Mouse (Mus musculus) cerebral cortex, adult 2 months (tissue): ENCODE data around the gene Ptpn3.

Experiments used
- WGBS: fragments of 180-500 bp; shearing (Covaris S2); methylation state at CpG from one replicate; pipeline ENCODE4 v1.1.7; 2018; 5-methylcytosine and 5-hydroxymethylcytosine counted together

Ptpn3 gene

GRCm38 (mm10) chr4:57299701-57300468 is 1.8 kb downstream of the Ptpn3 start:
- 1% methylated on average over 97 of the region's 97 CpGs for WGBS

- WGBS: 11% methylated on average over 9 of the region's 9 CpGs
These were observed 2.3 kb downstream of the Ptpn3 start for GRCm38 (mm10) chr4:57299308-57299700.

- 90% methylated on average over 4 of the region's 4 CpGs for WGBS
These were observed 3.5 kb downstream of the Ptpn3 start for GRCm38 (mm10) chr4:57298181-57298580.

GRCm38 (mm10) chr4:57294971-57295656 is 6.5 kb downstream of the Ptpn3 start:
- WGBS: 63% methylated on average over 9 of the region's 9 CpGs

GRCm38 (mm10) chr4:57292670-57293069 is 9.0 kb downstream of the Ptpn3 start:
- 95% methylated on average over 5 of the region's 5 CpGs for WGBS

- 97% methylated on average over 6 of the region's 6 CpGs for WGBS
These were observed 11.6 kb downstream of the Ptpn3 start for GRCm38 (mm10) chr4:57290049-57290448.

- WGBS: 58% methylated on average over 3 of the region's 3 CpGs
These were observed 13.8 kb downstream of the Ptpn3 start for GRCm38 (mm10) chr4:57287808-57288207.

- 93% methylated on average over 2 of the region's 2 CpGs for WGBS
These were observed 16.4 kb downstream of the Ptpn3 start for GRCm38 (mm10) chr4:57285251-57285650.

GRCm38 (mm10) chr4:57283189-57283588 is 18.4 kb downstream of the Ptpn3 start:
- 86% methylated on average over 3 of the region's 3 CpGs for WGBS

- 83% methylated on average over 6 of the region's 6 CpGs for WGBS
These were observed 19.0 kb downstream of the Ptpn3 start for GRCm38 (mm10) chr4:57282630-57283029.

- whole genome bisulfite sequencing: 94% methylated on average over 5 of the region's 5 CpGs
These were observed 19.5 kb downstream of the Ptpn3 start for GRCm38 (mm10) chr4:57282179-57282578.

- 63% methylated on average over 5 of the region's 5 CpGs for WGBS
These were observed 20.7 kb downstream of the Ptpn3 start for GRCm38 (mm10) chr4:57280888-57281287.

GRCm38 (mm10) chr4:57279229-57279628 is 22.4 kb downstream of the Ptpn3 start:
- 56% methylated on average over 8 of the region's 8 CpGs for WGBS

- 76% methylated on average over 10 of the region's 10 CpGs for WGBS
These were observed 22.8 kb downstream of the Ptpn3 start for GRCm38 (mm10) chr4:57278812-57279211.

- 89% methylated on average over 3 of the region's 3 CpGs for WGBS
These were observed 24.0 kb downstream of the Ptpn3 start for GRCm38 (mm10) chr4:57277671-57278070.

- WGBS: 11% methylated on average over 8 of the region's 8 CpGs
These were observed 26.4 kb downstream of the Ptpn3 start for GRCm38 (mm10) chr4:57275116-57275743.

GRCm38 (mm10) chr4:57273532-57274502 is 27.8 kb downstream of the Ptpn3 start:
- WGBS: 73% methylated on average over 15 of the region's 15 CpGs

GRCm38 (mm10) chr4:57270991-57271390 is 30.6 kb downstream of the Ptpn3 start:
- WGBS: 74% methylated on average over 8 of the region's 8 CpGs

GRCm38 (mm10) chr4:57270489-57270888 is 31.1 kb downstream of the Ptpn3 start:
- 95% methylated on average over 5 of the region's 5 CpGs for WGBS

GRCm38 (mm10) chr4:57269344-57269743 is 32.3 kb downstream of the Ptpn3 start:
- WGBS: 87% methylated on average over 10 of the region's 10 CpGs

GRCm38 (mm10) chr4:57268330-57268729 is 33.3 kb downstream of the Ptpn3 start:
- 93% methylated on average over 8 of the region's 8 CpGs for WGBS
